Mouse (Mus musculus): ENCODE data around the gene Eipr1.
"Not testable (repeated sequence)": the region's sequence is repeated elsewhere in the genome, so short reads cannot be mapped to it uniquely, and the experiment has no call there.

Gene Eipr1

DNA sequence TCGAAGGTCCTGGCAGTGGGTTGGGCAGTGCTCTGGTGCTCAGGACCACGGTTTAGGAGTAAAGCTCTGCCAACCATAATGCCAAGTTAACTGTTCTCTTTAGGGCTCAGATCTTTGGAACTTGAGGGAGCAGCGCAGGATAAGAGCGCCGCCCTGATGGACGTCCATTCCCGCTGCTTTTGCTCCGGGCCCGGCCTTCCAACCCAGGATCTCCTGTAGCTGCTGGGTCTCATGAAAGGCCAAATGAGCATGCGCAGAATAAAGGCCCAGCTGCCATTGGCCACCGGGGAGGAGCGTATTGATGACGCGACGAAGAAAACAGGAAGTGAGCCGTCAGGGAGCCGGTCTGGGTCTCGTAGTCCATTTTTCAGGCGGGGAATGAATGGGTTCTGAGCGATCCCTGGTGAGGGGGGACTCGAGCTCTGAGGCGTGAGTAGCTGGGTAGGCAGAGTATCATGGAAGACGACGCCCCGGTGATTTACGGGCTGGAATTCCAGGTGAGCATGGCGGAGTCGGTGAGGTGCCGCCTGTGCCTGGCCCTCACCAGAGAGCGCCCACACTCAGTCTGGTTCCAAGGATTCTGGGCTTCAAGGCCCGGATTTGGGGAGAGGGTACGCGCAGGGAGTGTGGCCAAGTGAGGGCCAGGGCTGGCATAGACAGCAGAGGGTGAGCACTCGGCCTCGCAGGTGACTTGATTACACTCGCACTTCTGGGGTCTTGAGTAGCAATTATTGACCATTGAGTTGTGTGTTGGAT is at the start of gene Eipr1:
Eipr1 (plus strand) TSS at position 296 of the 756 bp plus-strand sequence.
- DNase-seq (ENCODE audit: low spot score), result peak; percentile 85

DNA sequence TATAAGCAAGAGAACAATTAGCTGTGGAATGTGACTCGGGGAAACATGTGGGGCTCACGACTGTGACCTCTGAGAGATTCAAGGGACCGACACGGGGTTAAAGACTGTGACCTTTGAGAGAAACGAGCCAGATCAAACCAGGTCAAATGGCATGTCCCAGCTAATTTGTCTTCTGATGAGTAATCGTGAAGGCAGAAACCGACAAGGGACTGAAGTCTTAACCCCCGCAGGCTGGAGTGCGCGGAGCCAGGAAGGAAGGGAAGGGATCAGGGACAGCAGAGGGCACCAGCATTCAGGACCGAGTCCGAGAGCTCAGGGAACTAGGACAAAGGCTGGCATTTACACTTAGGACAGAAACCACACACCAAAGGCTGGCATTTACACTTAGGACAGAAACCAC is 47.2 kb upstream of the Eipr1 start:
- DNase-seq (ENCODE audit: low spot score), result no peak

DNA sequence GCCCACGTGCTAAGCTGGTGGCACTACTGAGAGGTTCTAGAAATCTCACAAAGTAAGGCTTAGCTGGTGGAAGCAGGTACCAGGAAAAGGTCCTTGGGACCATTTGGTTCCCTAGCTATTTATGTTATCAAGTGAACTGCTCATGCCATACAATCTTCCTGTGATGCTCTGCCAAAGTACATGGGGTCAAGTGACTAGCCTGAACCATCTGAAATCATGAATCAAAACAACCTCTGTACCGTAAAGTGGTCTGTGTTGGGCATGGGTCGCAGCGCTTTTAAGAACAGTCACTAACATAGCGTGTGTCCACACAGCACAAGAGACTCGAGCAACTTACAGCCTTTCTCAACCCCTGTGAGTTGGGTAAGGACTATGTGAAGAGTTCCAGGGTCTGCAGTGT is 46.4 kb upstream of the Eipr1 start:
- no peak for DNase-seq (ENCODE audit: low spot score)

DNA sequence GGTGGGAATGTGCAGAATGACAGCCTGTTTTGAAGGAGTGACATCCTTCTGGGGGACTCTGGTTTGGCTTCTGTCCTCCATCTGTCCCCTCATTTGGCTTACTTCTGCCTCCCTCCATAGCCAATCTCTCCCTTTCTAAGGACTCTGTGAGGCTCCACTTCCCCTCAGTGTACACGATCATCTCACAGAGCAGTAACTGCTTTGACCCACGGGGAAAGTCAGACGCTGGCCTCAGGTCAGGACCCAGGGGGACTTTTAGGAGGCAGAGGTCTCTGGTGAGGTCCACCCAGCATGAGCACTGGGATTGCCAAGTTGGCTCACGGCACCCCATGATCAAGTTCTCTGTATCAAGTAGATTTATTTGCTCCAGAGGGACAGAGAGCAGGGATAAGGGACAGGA is 43.4 kb upstream of the Eipr1 start:
- DNase-seq (ENCODE audit: low spot score), result no peak

DNA sequence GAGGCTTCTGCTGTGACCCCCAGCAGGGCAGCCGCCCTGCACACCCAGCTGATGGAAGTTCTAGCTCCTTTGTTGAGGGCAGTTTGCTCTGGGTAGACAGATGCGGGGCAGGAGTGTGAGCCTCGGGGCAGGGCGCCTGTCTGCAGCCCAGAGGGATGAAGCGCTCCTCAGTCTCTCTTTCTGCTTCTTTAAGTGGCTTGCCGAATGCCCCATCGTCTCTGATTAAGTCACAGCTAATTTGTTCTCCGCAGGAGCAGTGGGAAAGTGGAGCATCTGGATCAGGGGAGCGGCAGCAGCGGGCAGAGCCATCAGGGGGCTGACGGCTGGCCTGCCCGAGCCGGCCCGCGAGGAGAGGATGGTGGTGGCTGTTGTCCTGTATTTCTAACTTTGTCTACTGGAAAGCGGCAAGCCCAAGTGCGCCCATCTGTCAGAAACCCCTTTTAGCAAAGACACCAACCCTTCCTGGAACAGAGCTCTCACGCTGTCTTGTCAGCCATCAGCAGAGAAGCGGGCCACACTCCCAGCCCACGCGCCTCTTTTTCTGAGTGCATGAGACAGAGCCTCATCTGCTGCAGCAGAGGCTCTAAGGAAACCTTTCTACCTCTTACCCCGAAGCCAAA is 40.9 kb upstream of the Eipr1 start:
- DNase-seq (ENCODE audit: low spot score), result no peak

DNA sequence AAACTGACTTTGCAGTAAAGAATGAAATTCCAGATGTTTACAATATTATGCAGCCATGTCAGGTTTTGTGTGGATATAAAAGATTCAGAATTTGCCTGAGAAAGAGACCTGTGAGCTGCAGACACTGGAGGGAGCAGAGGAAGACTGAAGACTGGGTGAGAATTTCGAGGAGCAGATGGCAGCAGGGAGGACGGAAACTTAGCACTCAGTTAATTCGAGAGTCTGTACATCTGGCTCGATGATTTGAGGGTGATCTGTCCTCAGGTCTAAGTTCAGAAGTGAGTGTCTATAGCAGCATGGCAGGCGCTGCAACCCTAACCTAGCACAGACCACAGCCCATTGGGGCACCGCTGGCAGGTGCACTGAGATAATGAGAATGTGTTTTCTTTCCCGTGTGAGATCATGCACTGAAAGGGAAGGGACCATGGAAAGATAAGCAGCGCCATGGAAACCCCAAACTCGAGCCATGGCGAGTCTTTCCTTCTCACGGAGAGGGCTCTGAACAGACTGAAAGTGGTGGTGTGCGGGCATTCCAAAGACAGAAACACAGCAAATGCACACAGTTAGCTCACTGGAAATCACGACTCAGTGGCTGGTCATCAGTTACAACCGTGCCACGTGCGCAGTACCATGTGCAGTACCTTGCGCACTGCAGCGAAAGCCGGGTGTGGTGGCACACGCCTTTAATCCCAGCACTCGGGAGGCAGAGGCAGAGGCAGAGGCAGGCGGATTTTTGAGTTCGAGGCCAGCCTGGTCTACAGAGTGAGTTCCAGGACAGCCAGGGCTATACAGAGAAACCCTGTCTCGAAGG is 36.6 kb upstream of the Eipr1 start:
- DNase-seq (ENCODE audit: low spot score), result no peak

DNA sequence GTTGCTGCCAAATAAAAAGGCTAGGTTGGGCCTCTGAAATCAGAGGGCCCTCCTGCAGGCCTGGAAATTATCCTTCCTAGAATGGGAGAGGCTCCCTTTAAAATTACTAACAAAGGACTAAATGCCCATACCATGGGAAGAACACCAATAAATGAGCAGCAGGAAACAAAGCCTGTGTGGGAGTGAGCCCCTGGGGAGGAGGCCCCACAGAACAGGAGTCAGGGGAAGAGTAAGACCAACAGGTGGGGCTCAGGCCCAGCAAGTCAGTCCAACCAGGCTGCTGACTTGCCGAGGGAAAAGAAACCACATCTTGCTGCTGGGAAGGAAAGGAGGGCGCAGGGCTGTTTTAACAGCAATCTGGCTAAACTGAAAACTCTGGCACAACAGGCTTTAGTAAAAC is 34.5 kb upstream of the Eipr1 start:
- DNase-seq (ENCODE audit: low spot score), result no peak

DNA sequence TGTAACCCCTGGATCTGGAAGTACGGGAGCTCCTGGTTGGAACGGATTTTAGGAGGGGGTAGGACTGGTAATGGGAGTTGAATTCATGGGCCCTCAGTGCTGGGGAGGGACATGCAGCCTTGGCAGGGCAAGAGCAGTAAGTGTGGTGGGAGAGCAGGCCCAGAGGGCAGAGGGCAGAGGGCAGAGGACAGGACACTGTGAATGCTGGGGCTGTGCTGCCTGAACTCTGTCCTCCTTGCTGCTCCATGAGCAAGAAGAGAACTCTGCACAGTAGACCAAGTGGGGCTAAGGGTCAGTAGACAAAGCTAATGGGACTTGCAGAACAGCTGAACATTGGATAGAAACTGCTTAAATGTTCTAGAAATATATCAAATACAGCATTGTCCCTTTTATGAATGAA is 33.5 kb upstream of the Eipr1 start:
- DNase-seq (ENCODE audit: low spot score), result no peak

DNA sequence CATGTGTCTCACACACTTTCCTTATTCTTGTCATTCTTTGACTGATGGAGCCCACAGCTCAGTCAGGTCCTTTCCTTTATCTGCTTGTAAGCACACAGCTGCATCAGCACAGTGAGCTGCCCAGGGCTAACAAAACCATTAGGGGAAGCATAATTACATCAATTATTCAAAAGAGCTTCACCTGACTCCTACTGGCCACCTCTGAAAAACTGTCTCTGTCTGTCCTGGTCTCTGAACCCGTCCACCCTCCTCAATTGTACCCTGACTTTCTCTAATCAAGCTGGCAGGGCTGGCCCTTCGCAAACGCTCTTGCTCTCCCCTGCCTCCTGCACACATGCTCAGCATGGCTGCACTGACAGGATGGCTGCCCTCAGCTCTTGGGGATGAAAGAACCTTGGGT is 27.2 kb upstream of the Eipr1 start:
- DNase-seq (ENCODE audit: low spot score), result no peak

DNA sequence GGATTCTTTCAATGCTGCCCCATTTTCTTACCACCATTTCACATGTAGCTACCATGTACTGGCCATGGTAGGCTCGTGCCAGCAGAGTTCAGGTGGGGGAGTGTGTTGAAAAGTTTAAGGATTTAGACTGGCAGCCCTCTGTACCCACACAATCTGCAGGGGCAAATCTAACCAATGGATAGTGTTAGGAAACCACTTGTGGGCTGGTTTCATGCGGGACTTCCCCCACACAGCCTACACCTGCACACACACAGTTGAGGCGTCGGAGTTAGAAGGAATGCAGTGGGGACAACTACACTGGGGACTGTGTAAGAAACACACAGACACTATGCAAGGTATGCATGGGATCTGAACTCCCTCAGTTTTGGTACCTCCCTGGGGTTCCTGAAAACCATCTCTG is 25.4 kb upstream of the Eipr1 start:
- DNase-seq (ENCODE audit: low spot score), result no peak

DNA sequence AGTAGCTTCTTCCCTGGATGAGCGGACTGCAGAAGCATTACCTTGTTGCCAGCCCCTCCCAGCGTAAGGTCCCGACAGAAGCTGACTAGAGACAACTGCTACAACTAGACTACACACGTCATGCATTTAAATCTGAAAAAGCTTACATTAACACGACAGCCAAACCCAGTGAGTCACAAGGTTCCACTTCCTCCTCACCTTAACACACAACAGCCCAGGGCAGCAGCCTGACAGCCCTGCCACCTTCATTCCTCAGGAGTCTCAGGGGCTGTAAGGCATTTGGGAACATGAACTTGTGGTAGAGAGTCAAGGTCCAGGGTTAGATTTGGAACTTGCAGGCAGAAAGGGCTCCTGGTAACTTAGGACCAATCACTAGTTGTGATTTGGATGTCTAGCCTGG is 24.5 kb upstream of the Eipr1 start:
- no peak for DNase-seq (ENCODE audit: low spot score)

DNA sequence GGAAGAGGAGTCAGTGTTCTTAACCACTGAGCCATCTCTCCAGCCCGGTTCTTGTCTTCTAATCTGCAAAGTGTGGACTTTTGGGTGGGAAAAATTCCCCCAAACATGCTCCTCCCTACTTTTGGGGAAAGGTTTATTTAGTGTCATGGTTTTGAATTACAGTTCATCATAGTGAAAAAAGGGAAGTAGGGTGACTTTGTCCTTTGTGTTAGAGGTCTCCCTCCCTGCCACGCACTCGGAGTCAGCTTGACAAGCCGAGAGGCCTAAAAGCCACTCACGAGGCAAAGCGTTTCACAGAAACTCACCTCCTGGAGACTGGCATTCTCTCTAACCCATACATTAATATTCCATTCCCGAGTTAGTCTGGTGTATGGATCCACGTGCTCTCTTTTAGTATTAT is 19.0 kb upstream of the Eipr1 start:
- DNase-seq (ENCODE audit: low spot score), result no peak

DNA sequence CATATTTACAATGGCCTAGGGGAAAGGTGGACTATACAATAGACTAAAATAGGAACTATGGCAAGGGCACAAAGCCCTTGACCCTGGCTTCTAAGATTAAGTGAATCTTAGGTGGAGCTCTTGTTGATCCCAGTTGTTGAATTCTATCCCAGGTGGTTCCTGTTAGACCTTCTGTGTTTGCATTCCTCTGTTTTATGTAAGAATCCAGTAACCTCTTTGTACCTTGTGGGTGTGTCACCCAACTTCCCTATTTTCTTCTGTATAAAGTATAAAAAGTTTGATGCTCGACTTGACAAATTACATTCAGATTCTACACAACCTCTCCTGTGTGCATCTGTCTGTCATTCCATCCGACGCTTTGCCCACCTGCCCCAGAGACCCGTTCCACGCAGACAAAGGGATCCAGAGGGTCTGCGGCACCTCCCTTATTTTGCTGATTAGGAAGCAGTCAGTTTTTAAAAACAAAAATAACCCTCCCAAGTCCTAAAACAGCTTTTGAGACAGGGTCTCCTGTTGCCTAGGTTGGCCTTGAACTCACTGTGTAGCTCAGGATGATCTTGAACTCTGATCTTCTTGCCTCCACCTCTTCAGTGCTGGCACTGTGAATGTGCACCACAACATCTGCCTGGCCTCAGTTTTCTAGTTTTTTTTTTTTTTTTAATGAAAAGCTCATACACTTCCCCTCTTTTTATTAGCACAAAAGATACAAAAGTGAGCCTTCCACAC is 17.9 kb upstream of the Eipr1 start:
- DNase-seq (ENCODE audit: low spot score), result not testable (repeated sequence)

DNA sequence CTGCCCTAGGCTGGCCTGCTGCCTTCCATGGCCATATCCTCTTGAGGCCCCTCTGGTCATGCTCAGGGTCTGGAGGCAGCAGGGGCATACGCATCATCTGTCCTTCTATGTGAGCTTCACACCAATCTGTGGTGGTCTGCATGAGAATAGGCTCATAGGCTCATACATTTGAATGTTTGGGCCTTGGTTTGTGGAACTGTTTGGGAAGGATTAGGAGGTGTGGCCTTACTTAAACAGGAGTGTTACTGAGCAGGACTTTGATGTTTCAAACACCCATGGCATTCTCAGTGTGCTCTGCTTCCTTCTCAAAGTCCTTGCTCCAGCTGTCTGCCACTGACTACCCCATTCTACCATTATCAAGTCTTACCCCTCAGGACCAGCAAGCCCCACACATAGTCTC is 17.3 kb upstream of the Eipr1 start:
- DNase-seq (ENCODE audit: low spot score), result no peak

DNA sequence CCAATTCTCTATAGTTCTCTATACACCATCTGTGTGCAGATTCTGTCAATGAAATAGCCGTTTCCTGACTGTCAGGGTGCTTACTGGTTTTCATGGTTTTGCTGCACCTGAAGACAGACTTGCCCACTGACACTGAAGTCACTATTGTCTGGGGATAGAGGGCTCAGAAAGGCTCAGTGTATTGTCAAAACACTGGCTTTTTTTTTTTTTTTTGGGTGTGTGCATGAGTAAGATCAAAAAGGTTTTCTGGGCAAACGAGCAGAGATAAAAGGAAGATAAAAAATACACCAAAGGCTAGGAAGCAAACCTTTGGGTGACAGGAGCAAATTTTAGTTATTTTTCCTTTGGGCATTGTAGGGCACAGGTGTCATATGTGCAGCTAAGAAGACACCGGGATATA is 16.3 kb upstream of the Eipr1 start:
- DNase-seq (ENCODE audit: low spot score), result no peak

DNA sequence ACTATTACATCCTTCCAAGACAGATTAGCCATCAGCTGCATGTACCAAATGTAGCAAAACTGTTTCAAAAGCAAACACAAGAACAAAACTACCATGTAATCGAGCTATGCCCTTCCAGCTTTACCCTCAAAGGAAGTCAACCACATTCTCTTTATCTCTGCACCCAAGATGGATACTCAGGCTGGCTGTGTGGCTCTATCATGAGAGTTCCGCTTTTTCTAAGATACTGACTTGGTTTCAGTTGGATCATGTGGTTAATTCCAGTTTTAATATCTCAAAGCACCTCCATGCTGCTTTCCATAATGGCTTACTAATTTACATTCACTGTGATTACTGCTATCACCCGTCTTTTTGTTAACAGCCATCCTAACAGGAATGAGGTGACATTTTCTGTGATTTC is 8.3 kb upstream of the Eipr1 start:
- DNase-seq (ENCODE audit: low spot score), result no peak

DNA sequence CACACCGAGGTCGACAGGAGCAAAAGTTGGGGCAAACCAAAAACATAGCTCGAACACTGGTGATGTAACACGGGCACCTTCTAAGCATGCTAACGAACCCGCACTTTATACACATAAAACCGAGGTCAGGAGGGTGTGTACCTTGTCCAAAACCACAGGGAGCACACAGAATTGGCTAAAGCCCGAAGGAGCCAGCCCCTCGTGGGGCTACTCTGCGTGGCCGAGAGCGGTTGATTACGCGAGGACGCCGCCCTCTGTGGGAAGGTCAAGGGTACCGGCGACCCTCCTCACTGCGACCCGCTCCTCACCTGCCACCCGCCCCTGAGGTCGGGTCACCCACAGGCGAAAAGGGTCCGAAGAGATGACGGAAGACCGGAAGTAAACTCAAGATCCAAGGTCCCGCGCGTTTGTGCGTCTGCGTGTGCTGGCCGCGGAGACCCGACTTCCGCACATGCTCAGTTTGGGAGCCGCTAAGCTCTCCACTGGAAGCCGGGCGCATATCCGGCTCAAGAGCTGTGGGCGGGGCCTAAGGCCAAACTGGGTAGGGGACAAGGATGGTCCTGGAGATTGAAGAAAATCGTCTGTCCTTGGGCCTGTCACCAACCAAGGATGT is 1.5 kb upstream of the Eipr1 start, which contains the start of gene Trappc12:
Trappc12 (minus strand) TSS at position 452 of the 613 bp plus-strand sequence.
- DNase-seq (ENCODE audit: low spot score), result peak; percentile 75

DNA sequence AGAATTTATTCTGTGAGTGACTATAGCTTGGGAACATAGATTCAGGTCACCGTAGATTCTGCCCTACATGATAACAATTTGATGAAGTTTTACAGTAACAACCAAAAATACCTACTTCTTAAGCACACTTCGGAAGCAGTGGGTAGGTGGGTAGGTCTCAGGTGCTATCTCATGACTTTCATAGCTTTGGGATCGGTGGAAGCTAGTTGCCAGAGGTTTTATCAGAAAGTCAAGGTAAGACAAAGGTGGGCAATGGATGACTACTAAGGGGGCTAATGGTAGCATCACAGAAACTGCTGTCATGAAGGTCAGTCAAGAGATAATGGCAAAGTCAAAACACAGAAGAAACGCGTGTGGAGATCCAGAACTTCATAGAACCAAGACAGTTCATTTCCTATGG is 727 bp upstream of the Eipr1 start:
- no peak for DNase-seq (ENCODE audit: low spot score)

DNA sequence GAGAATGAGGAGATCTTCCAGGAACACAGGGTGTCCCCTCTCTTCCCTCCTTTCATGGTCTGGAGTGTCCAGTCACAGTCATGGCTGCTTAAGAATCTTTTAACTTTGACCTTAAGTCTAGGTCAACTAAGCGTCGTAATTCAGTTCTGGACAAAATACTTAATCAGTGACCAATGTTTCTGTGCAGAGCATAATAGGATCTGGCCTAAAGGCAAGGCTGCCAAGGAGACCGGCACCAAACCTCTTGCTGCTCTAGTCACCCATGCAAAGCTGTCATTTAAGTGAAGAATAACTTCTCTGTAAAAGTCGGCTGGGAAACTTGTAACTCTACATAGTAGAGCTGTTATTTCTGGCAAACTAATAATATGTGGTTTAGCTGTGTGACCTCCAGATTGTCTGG is 4.4 kb downstream of the Eipr1 start:
- DNase-seq (ENCODE audit: low spot score), result no peak

DNA sequence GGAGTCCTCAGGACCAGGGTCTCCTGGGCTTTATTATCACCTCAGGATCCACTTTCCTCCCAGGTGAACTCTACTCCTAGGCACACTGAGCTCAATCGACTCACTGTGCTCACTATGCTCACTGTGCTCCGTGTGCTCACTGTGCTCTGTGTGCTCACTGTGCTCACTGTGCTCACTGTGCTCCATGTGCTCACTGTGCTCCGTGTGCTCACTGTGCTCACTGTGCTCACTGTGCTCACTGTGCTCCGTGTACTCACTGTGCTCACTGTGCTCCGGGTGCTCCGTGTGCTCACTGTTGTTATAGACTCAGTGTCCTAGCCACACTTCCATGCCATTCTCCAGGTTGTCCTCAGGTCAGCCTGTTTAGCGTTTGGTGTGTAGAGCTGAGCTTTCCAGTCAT is 18.4 kb downstream of the Eipr1 start:
- no peak for DNase-seq (ENCODE audit: low spot score)

DNA sequence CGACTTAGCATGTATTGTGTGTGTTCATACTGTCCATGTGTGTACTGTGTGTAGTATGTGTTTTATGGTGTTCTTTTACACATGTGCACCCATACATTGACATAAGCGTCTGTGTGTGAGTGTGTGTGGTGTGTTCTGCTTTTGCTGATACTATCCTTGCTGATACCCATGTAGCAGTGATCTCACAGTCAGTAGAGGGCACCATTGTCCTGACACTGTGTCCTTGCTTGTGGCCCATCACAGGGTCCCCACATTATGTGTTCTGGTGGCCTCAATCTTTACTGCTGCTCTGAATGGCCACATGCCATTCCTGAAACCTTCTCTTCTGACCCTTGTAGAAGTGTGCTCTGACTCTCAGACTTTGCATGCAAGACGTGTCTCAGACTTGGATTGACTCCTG is 22.2 kb downstream of the Eipr1 start:
- no peak for DNase-seq (ENCODE audit: low spot score)

DNA sequence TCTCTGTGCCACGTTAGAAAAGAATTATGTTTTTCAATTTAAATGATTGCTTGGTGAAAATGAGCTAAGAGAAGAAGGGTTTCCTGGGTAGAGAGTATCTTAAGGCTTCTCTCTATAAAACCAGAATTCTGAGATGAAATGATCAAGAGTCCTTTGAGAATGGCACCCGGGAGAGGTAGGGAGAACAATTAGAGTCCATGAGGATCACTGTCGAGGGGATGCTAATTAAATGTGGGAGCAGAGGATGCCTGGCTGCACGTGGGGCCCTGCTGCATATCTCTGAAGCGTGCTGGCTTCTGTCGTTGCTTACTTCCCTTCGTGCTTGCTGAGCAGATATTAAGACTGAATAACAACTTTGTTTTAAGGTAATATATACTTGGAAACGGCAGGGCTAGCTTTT is 23.5 kb downstream of the Eipr1 start:
- no peak for DNase-seq (ENCODE audit: low spot score)

Data from spleen, adult 12 weeks (tissue).